Mouse (Mus musculus) fibroblast of lung, adult 2 months (primary cell): ENCODE results near the gene Mep1a.

Source experiments
- DNase-seq: peaks from one replicate; pipeline ENCODE4 v3.0.0-alpha.2; 2011; ENCODE audit warnings: low read depth

Mep1a gene

GRCm38 (mm10) chr17:43477621-43478020 lies 25.0 kb downstream of the Mep1a start:
- no peak for DNase-seq

GRCm38 (mm10) chr17:43474775-43475174 lies 27.8 kb downstream of the Mep1a start:
- DNase-seq = no peak

GRCm38 (mm10) chr17:43472558-43472957 lies 30.1 kb downstream of the Mep1a start:
- DNase-seq = no peak

GRCm38 (mm10) chr17:43470039-43470438 lies 32.6 kb downstream of the Mep1a start:
- DNase-seq = no peak

- DNase-seq = peak; percentile 4
Measured at GRCm38 (mm10) chr17:43460245-43461181, 42.1 kb downstream of the Mep1a start.

- no peak for DNase-seq
Measured at GRCm38 (mm10) chr17:43459737-43460230, 42.8 kb downstream of the Mep1a start.

- DNase-seq = peak; percentile 44
Measured at GRCm38 (mm10) chr17:43458598-43458997, 44.0 kb downstream of the Mep1a start.

- no peak for DNase-seq
Measured at GRCm38 (mm10) chr17:43451216-43451615, 51.4 kb downstream of the Mep1a start.

- DNase-seq = no peak
Measured at GRCm38 (mm10) chr17:43434485-43434884, 68.1 kb downstream of the Mep1a start.

- no peak for DNase-seq
Measured at GRCm38 (mm10) chr17:43431692-43432091, 70.9 kb downstream of the Mep1a start.
